Mouse (Mus musculus) yolk sac, embryonic 10.5 days (tissue): ENCODE measurements around the gene Col5a3.
A peak's percentile ranks its signal among the peaks of the same experiment; 100 is the strongest.

Experiments used
- DNase-seq: peaks from one replicate; pipeline ENCODE4 v3.0.0-alpha.2; 2017; ENCODE audit warnings: low spot score

Col5a3 gene

DNA sequence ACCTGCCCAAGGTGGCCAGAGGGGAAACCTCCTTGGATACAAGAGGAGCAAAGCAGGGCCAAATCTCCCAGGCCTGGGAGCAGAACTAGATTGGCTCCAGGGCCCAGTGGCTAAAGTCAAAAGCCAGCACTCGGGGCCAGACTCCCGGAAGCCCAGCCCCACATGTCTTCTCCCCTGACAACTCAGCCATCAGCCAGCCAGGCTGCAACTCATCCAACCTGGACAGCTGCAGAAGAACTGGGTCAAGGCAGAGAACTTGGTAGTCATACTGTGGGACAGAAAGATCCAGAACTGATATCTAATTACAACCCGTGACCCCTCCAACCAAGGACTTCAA, 9.7 kb downstream of the Col5a3 start:
- DNase-seq: no peak

DNA sequence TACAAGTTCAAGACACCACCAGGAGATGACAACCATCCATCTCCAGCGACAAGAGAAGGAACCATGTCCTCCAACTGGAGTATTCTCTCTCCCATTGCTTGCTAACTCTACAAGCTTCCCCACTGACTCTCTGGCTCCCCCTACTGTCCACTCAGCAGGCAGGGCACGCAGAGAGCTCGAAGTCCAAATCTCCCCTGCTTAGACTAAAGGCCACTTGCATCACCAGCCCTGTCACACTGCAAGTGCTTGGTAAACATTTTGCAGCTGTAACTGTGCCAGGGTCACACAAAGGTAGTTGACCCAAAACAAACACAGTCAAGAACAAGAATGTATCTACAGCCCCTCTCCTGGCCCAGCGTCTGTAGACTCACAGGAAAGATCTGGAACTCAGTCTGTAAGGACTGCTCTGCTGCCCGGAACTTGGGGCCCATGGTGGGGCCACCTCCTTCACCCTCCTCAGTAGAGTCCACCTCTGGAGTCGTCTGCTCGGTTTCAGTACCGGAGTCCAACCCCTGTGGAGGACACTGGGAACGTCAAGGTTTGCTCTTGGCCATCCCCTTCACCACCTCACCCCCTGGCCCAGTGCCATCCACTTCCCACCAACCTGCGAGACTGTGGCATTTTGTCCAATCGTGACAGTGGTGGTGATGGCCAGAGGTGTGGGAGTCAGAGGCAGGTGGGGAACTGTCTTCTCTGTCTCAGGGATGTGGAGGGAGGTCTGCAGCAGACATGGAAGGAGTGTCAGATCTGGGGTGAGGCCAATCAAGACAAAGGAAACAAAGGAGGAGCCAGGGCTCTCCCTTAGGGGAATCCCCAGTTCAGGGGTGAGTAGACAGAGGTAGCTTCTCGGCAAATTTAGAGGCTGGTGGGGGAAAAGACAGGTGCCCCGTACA, 10.4 kb downstream of the Col5a3 start:
- DNase-seq: peak; percentile 62

DNA sequence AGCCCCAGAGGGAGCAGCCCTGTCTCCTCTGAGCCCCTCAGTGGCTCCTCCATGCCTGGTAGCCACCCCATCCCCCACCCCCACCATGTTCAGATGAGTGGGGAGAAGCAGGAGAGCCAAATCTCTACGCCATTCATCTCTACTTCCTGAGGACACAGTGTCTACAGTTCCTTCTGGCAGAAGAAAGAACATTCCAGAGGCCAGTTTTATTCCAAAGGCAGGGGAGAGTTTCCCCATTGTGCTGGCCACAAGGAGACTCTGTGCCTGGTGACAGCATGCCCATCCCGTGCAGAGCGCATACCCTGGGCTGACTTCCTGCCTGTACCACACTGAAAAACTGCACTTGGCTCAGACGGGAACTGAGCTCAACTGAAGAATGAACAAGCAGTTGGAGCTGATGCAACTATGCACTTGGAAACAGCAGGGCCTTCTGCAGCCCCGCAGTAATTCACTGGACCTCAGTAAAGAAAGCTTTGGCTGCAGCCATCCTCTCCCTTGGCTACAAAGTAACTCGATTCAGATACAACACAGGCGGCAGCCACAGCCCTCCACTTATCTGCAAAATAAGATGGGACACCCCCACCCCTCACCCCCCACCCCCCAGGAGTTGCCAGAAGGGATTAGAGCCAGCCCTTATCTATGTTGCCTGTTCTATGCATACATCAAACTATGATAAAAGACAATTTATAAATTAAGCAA, 20.6 kb downstream of the Col5a3 start:
- DNase-seq: no peak

DNA sequence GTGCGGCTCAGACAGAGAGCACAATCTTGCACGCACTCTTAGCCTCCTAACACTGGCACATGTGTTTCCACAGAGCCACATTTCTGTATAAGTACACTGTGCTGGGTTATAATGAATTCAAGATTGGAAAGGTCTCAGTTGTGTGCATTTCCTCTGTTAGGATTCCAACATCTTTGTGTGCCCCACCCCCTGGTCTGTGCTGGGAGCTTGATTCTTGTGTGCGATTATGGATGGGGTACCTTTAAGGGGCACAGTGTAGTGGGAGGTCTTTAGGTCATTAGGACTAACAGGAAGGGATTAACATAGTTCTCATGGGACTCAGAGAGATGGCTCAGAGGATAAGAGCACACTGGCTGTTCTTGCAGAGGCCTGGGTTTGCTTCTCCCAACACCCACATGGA, 24.5 kb downstream of the Col5a3 start:
- DNase-seq: no peak

DNA sequence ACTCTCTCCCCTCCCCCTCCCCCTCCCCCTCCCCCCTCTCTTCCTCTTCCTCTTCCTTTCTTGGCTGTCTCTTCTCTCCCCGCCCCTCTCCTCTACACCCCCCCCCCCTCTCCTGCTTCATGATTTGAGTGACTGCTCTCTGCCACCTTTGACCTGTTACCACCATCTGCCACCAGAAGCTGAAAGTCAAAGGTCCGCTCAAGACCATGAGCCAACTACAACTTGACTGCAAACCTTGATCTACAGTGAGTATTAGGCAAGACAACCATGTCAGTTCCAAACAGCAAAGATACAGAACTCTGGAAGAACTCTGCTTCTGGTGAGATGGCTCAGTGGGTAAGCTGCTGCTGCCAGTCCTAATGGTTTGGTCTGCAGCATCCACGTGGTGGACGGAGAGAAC, 25.2 kb downstream of the Col5a3 start:
- DNase-seq: no peak

DNA sequence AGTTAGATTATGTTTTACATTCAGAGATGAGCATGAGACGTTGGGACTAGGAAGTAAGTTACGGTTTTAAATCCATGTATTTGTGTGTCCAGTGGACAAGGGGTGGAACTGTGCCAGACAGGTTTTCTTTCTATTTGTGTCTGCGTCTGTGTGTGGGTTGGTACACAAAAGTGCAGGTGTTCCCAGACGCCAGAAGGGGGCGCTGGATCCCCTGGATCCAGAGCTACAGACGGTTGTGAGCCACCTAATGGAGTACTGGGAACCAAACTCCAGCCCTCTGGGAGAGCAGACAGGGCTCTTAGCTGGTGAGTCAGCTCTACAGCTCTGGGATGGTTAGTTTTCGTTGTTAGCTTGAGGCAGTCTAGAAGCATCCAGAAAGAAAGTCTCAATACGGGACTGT, 26.9 kb downstream of the Col5a3 start:
- DNase-seq: no peak

DNA sequence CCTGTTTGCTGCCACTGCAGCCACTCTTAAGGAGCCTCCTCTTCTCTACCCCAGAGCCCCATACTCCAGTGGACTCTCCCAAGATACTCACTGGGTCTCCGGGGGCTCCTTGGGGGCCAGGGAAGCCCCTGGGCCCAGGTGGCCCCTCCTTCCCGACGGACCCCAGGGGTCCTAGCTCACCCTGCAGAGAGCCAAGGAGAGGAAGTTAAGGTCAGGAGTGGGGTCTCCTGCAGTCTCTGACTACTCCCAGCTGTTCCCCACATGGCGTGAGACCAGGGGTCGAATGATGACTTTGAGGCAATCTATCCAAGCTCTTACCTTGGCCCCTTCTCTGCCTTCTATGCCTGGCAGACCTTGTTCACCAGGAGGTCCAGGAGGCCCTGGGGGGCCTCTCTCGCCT, 29.8 kb downstream of the Col5a3 start:
- no peak for DNase-seq

DNA sequence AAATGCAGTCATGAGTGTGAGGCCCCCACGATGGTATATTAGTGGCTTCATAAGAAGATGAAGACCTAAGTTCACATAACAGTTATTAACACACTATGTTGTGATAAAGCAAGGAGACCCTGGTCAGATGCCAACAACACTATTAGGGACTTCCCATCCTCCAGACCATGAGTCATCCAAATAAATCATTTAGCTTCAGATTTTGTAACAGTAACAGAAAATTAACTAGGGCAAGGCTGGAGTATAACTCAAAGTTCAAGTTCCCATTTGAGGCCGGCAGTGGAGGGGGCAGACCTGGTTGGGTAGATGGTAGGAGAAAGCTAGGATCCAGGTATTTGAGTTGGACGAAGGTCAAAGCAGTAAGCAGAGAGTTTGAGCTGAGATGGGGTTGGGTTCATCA, 33.6 kb downstream of the Col5a3 start:
- no peak for DNase-seq

DNA sequence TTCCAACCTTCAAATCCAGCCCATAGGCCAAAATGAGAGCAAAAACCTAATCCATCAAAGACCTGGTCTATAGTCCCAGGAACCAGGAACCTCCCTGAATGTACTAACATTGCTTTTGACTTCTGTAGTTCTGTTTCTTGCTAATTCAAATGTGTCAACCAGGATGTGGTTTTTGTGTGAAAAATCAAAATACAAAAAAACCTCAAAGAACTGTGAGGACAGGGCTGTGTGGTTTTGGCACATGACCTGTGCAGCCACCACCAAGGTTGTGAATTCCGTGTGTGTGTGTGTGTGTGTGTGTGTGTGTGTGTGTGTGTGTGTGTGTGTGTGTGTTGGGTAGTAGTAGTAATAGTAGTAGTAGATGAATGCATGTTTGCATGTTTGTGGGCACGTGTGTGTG, 49.6 kb downstream of the Col5a3 start:
- no peak for DNase-seq

DNA sequence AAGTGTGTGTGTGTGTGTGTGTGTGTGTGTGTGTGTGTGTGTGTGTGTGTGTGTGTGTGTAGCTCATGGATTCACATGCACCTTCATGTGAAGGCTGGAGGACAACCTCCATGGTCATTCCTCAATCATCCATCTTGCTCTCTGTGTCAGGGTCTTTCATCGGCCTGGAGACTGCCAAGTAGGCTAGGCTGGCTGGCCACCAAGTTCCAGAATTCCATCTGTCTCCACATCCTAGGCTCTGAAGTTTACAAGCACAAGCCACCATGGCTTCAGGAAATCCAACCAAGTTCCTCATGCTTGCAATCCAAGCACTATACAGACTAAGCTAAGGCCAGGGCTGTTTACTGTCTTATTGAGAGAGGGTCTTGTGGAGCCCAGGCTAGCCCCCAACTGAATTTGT, 51.8 kb downstream of the Col5a3 start:
- no peak for DNase-seq

DNA sequence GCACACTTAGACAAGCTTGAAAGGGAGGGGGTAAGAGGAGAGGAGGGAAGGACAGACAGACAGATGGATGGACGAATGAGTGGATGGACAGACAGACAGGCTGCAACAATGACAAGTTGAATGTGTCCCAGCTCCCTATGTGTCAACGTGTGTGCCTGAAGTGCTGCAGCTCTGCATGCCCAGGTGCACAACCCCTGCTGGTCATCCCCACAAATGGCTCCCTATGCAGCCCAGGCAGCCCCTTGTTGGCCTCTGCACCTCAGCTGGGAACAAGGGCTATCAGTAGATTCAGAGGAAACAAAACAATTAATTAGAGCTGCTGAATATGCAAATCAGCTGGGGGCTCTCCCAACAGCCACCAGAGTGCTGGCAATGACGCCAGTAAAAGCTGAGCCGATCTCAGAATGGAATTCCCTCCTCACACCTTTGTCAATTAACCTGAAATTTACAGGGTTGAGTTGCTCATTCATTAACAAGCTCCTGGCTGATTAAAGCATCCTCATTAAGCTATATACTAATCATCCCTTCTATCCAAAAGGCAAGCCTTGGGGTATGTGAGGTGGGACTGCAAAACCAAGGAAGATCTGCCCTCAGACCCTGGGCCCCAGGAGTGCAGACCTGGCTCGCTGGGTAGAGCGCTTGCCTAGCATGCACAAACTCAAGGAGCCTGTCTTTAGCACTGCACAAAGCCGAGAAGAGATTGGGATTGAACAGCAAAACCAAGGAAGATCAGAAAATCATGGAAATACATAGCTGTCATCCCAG, 52.5 kb downstream of the Col5a3 start:
- DNase-seq: no peak

DNA sequence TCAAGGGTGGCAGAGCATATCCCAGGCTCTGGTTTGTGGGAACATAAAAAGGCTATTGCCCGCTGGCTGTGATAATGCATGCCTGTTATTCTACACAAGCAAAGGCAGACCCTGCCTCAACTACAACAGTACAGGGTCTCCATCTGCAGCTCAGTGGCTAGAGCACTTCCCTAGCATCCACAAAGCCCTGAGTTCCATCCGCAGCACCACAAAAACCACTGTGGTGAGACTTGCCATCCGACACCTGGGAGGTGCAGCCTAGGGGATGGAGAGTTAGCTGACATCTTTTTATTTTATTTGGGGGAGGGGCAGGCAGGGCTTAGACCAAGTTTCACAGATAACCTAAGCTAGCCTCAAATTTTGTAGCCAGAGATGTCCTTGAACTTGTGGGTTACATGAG, 53.5 kb downstream of the Col5a3 start:
- no peak for DNase-seq

DNA sequence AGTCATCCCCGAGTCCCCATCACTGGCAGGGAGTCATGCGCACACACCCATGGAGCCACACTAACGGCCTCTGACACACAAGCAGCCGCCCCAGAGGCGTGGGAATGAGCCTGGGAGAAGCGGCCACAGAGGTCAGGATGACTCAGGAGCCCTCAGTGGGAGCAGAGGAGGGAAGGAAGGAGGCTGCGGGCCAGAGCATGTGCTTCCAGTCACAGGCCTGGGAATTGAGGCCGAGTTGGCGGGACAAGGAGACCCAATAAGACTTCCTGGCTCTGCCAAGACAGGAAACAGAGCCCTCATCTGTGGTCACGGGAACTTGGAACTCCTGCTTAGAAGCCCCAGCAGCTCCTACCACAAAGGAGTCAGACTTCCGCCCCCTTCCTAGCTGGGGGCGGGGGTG, 54.1 kb downstream of the Col5a3 start:
- DNase-seq: peak; percentile 17

DNA sequence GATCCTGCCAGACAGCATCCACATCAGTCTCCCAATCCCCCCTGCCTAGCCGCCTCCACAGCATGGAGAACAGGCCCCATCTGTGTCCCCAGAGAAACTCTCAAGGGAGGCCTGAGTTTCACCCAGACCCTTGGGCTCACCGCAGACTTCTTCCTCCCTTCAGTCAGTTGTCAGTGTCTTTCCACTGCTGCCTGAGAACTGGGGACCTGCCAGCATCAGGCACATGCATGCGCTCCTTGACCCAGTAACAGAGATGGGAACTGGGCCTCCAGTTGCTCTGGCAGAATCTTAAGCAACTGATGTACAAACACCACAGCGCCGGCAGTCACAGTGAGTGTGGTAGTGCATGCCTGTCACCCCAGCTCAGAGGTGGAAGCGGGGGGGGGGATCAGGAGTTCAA, 56.0 kb downstream of the Col5a3 start:
- DNase-seq: no peak

DNA sequence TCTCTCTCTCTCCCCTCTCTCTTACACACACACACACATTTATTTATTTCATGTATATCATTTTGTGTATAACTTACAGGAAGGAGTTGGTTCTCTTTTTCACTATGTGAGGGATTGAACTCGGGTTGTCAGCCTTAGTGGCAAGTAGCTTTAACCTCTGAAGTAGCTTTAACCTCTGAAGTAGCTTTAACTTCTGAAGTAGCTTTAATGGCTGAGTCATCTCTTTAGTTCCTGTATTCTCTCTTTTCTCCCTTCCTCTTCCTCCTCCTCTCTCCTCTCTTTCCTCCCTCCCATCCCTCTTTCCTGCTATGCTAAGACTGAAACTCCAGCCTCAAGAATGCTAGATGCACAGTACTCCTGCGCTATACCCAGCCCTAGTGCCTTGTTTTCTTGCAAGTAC, 56.6 kb downstream of the Col5a3 start:
- no peak for DNase-seq

DNA sequence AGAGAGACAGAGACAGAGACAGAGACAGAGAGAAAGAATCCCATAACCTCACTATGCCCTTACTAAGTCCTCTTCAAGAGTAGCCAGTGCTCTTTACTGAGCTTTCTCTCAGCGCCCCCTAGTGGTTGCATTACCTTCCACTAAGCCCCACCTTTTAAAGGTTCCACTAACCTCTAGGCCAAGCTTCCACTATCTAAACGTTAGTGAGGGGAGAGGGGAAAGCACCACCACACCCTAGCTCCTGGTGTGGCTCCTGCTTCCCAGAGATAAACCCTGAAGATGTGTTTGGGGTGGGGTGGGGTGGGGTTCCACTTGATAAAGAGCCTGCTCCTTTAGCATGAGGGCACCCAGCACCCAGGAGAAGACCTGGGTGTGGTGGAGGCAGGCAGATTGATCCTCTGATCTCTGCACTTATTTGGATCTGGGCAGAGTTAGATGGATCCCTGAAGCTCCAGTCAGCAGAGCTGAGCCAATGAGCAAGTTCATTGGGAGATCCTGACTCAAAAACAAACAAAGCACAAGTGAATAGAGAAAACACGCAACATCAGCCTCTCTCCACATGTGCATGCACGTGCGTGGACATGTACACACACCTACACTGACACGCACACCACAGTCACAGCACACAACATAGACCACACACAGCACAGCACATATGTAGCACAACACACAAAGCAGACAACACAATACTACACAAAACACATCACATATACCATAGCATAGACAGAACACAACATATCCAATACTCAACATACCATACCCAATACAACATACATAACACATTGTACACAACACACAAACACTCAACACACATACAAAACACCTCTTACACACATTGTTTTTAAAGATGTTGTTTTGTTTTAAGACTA, 57.5 kb downstream of the Col5a3 start:
- peak; percentile 66 for DNase-seq

DNA sequence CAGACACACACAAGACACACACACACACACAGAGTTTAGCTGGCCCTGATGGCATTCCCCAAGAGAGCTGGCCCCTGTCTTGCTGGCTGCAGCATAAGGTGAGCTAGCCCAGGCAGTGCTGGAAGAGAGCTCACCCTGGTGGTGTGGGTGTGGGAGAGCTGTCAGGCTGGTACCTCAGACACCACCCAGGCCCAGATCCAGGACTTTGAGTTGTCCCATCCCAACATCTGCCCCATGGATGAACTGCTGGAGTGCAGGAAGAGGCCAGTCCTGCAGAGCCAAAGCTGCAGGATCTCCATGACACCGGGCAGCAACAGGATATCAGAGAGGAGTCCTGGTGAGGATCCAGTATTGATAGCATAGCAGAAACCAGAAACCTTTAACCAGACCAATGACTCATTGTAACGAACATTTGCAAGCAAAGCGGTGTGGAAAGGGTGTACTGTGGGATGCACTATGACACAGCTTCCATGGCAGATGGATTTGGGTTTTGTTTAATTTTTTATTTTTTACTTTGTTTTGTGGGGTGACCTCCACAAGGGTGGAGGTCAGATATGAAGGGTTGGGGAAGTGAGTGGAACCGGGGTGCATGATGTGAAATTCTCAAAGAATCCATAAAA, 58.7 kb downstream of the Col5a3 start:
- DNase-seq: no peak

DNA sequence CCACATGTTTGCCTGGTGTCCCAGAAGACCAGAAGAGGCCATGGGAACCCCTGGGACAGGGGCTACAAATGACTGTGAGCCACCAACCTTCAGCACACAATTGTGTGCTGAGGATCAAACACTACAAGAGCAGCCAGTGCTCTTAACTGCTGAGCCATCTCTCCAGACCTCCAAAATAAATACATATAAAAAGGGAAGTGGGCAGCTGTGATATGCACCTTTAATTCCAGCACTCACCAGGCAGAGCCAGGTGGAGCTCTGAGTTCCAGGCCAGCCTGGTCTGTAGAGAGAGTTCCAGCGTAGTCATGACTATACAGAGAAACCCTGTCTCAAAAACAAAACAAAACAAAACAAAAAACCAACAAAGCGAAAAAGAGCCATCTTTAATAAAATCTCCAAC, 60.5 kb downstream of the Col5a3 start:
- DNase-seq: no peak

DNA sequence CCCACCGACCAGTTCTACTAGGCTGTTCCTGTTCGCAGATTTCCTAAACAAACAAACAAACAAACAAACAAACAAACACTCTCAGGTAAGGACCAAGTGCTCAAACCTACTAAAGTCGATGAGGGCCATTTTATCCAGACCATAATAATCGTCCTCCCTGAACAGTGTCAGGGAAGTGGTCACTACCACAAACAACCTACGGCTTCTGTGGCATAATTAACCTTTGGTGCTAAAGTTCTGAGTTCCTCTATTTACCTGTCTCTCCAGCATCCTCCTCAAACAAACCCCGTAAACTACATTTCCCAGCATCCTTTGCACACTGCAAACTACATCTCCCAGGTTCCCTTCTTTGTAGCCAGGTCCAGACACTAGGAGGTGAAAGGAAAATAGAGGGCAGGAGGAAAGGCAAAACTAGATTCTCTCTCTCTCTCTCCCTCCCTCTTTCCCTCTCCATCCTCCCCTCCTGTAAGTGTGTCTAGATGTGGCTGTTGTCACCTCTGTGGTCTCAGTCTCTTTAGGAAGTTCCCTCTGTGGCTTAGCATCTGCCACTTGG, 63.3 kb downstream of the Col5a3 start:
- DNase-seq: no peak

DNA sequence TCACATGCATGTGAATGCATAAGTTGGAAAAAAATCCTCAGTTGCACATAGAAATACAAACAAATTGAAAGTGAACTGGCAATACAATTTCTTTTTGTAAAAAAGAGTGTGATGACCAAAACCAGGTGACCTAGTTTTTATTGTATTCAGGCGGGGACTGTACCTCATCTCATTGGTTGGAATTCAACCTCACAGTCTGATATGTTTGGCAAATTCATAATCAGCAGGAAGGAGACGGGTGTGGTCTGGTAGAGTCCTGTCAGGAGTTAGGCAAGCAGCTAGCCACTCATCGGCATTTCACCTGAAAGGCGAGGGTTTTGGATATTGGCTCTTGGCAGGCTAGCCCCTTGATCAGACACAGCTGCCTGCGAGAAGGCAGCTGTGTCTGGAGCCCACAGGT, 65.7 kb downstream of the Col5a3 start:
- no peak for DNase-seq

DNA sequence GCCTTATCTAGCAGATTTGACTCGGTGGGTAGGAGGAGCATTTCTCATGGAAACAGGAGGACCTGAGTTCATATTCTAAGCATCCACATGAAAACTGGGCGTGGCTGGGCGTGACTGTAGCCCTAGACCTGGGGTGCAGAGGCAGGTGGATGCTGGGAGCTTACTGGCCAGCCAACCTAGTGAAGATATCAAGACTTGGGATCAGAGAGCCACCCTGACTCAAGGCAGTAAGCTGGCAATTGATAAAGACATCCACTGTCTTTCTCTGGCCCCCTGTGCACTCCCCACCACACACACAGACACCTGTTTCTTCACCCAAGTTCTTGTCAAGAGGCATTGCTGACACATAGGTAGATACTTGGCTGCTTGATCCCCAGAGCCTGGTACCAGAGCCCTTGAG, 66.3 kb downstream of the Col5a3 start:
- DNase-seq: no peak
